Mouse (Mus musculus) embryonic fibroblast, embryonic 13.5 days (primary cell): ENCODE results near the gene Mapk8ip1.

Experiments used
- CTCF ChIP-seq: IDR thresholded peaks from 2 replicates; pipeline ENCODE4 v1.5.1; 2011; ENCODE audit warnings: mild to moderate bottlenecking, control low read depth, low read length, moderate library complexity, borderline replicate concordance; ENCODE audit not compliant: insufficient read depth
- POLR2A ChIP-seq: IDR thresholded peaks from 2 replicates; pipeline ENCODE4 v1.6.1; 2011; ENCODE audit warnings: low read depth, mild to moderate bottlenecking, control low read depth, low read length, moderate library complexity

DNA sequence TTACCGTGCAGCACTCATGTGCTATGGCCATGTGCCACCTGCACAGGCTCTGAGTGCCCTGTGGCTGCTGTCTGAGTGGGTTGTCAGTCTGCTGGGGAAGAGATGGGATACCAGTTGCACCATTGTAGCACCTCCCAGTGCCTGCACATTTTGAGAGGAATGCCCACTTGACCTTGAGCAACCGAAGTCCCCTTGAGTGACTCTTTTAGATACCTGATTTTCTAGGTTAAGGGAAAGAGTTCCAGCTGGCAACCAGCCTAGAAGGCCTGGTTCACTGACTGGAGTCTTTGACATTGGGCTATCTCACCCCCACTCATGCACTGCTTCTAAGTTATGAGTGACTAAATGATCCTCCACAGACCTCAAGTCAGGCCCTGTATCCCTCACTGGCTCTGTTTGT is 41.8 kb downstream of the Mapk8ip1 start:
- TF ChIP-seq CTCF: no peak
- no peak for TF ChIP-seq POLR2A
